Mouse (Mus musculus) liver (tissue): ENCODE data around the gene Rbm18.

ENCODE experiments used
- DNase-seq: peaks from one replicate; pipeline ENCODE4 v3.0.0-alpha.2; 2020; ENCODE audit warnings: mixed read lengths

Rbm18 gene

GRCm38 (mm10) chr2:36104436-36104955 is 32.1 kb downstream of the Rbm18 start:
- DNase-seq = no peak

GRCm38 (mm10) chr2:36103555-36104367 is 32.8 kb downstream of the Rbm18 start:
- no peak for DNase-seq

GRCm38 (mm10) chr2:36103069-36103554 is 33.5 kb downstream of the Rbm18 start:
- DNase-seq = no peak

GRCm38 (mm10) chr2:36102559-36102946 is 34.0 kb downstream of the Rbm18 start:
- DNase-seq = peak; percentile 12

GRCm38 (mm10) chr2:36101866-36102558 is 34.6 kb downstream of the Rbm18 start:
- no peak for DNase-seq

GRCm38 (mm10) chr2:36099739-36100138 is 36.8 kb downstream of the Rbm18 start:
- DNase-seq = no peak

- no peak for DNase-seq
Measured at GRCm38 (mm10) chr2:36098021-36098420, 38.6 kb downstream of the Rbm18 start.

GRCm38 (mm10) chr2:36097129-36097815 is 39.3 kb downstream of the Rbm18 start:
- no peak for DNase-seq

- no peak for DNase-seq
Measured at GRCm38 (mm10) chr2:36093914-36094475, 42.6 kb downstream of the Rbm18 start.

GRCm38 (mm10) chr2:36093301-36093700 is 43.3 kb downstream of the Rbm18 start:
- no peak for DNase-seq

- no peak for DNase-seq
Measured at GRCm38 (mm10) chr2:36092748-36093147, 43.8 kb downstream of the Rbm18 start.

GRCm38 (mm10) chr2:36090853-36091741 is 45.5 kb downstream of the Rbm18 start:
- DNase-seq = peak; percentile 88

GRCm38 (mm10) chr2:36089190-36089589 is 47.4 kb downstream of the Rbm18 start:
- no peak for DNase-seq

- no peak for DNase-seq
Measured at GRCm38 (mm10) chr2:36085041-36085440, 51.5 kb downstream of the Rbm18 start.

GRCm38 (mm10) chr2:36082802-36083580 is 53.6 kb downstream of the Rbm18 start:
- DNase-seq = no peak

GRCm38 (mm10) chr2:36081446-36081845 is 55.1 kb downstream of the Rbm18 start:
- DNase-seq = peak; percentile 62

GRCm38 (mm10) chr2:36077160-36077761 is 59.3 kb downstream of the Rbm18 start:
- no peak for DNase-seq

- no peak for DNase-seq
Measured at GRCm38 (mm10) chr2:36075210-36075609, 61.4 kb downstream of the Rbm18 start.

- no peak for DNase-seq
Measured at GRCm38 (mm10) chr2:36073781-36074180, 62.8 kb downstream of the Rbm18 start.

GRCm38 (mm10) chr2:36071660-36072305 is 64.8 kb downstream of the Rbm18 start:
- peak; percentile 7 for DNase-seq
